Mouse (Mus musculus) lung, postnatal 4 days (tissue): ENCODE measurements around the gene Cdyl2.

Source experiments
- DNase-seq, 2 experiments: peaks; one replicate each; pipeline ENCODE4 v3.0.0; 2021

Gene Cdyl2

DNA sequence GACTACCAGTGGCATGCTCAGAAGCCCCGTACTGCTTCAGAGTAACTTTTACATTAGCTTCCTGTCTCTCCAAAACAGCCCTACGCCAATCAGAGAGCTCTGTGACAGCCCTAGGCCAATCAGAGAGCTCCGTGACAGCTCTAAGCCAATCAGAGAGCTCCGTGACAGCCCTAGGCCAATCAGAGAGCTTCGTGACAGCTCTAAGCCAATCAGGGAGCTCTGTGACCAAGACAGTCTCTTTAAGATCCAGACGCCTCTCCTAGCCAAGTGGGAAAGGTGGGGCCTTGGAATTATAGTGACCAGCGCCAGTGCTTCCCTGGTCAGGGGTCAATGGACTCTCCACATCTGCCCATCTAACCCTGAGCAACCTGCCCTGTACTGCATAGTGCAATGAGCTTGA is 62.2 kb downstream of the Cdyl2 start:
- no peak for DNase-seq

GRCm38 (mm10) chr8:116668977-116669376 is 63.8 kb downstream of the Cdyl2 start:
- no peak for DNase-seq

DNA sequence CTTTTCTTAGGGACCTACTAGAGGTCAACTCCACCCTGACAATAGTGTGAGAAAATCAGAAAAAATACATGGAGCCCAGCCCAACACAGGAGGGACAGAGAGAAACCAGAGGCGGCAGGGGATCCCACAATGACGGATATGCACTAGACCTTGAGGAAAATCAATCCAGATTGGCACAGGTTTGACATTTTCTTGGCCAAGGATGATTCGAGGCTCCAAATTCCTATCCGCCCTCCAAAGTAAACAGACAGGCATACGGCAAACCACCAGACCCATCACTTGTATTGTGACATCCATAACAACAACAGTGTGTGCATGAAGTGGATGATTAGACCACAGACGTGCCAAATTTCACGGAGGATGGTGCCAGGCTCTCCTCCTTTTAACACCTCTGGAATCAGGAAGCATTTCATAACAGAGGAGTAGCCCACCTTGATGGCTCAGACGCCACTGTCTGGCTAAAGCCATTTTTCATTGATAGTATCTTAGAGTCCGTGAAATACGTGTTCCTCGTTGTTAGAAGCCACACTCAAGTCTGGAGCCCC is 65.9 kb downstream of the Cdyl2 start:
- no peak for DNase-seq

DNA sequence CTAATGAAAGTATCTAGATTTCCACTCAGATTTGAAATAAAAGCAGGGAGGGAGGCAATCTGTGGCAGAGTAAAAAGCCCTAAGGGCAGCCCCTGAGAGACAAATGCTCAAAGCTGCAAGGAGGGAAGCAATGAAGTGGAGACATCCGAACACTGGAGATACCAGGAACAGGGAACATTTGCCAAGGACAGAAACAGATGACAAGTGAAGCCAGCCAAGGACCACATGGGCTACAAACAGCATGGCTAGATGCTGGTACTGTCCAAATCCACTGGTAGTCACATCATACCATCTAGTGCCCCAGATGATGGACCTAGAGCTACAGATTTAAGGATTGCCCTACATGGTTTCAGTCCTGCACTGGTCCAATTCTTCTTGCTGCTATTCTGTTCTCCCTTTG is 71.3 kb downstream of the Cdyl2 start:
- DNase-seq = no peak

GRCm38 (mm10) chr8:116656811-116657210 is 76.0 kb downstream of the Cdyl2 start:
- no peak for DNase-seq

- DNase-seq = no peak
Observed at GRCm38 (mm10) chr8:116654881-116655280, 77.9 kb downstream of the Cdyl2 start.

DNA sequence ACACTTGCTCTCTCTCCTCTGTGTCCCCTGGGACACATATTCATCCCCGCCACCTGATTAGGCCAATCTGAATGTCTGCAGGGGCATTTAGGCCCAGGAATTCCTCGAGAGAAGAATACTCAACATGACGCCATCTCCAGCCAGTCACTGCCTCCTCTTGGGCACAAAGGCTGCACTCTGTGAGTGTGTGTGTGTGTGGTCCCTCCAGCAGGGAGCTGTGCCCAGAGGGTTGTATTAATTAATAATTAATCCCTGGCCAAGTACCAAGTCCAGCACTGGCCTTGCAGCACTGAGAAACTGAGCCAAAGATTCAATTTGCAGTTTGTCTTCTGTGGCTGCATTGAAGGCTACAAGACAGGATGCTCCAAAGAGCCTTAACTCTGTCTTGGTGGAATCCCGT is 79.8 kb downstream of the Cdyl2 start:
- no peak for DNase-seq

DNA sequence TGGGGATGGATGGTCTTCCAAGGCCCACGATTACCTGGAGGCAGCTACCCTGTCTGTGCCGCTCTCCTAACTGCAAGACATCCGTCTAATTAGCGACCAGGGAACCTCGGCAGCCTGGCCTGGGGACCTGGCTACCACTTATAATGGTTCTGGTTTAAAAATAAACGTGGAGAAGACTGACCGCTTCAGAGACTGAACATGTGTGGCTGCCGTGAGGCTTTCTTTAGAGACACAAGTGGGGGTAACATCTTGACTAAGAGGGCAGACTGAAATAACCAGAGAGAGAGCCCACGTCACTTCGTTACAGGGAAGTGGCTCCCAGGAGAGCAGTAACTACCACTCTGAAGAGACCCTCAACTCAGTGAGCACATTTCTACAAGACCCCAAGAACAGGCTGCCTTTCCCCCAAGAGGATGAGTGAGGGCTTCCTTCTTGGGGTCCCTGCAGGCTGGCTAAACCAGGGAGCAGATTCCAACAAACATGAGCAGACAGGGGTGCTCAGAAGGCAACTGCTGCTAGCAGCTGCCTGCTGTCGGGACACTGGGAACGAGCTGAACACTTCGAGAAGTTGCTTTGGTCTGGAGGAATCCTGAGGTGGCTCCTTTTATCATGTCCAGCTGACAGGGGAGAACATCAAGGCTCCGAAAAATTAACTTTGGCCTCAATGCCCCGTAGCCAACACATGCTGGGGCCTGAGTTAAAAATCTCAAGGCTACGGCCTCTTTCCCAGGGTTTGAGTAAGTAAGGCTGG is 82.6 kb downstream of the Cdyl2 start:
- DNase-seq = no peak

GRCm38 (mm10) chr8:116645376-116645775 is 87.4 kb downstream of the Cdyl2 start:
- DNase-seq = no peak

DNA sequence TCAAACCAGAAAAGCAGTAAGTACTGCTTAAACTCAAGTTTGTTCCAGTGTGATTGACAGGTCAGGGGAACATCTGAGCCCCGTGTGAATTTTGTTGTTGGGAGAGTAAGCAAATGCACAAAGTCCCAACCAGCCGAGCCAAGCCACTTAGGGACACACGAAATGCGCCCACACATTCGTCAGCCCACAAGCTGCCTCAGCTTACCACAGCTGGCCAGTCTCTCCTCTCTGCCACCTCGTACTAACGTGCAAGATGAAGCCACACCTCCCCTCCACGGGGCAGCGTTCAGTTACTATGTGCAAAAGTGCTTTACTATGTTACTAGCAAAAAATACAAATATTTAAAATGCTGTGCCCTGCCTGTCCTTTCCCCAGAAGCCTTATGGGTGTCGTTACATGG is 91.9 kb downstream of the Cdyl2 start:
- no peak for DNase-seq

GRCm38 (mm10) chr8:116637998-116638397 is 94.8 kb downstream of the Cdyl2 start:
- no peak for DNase-seq

- DNase-seq = no peak
Observed at GRCm38 (mm10) chr8:116637193-116637592, 95.6 kb downstream of the Cdyl2 start.

- DNase-seq = no peak
Observed at GRCm38 (mm10) chr8:116636396-116636795, 96.4 kb downstream of the Cdyl2 start.

DNA sequence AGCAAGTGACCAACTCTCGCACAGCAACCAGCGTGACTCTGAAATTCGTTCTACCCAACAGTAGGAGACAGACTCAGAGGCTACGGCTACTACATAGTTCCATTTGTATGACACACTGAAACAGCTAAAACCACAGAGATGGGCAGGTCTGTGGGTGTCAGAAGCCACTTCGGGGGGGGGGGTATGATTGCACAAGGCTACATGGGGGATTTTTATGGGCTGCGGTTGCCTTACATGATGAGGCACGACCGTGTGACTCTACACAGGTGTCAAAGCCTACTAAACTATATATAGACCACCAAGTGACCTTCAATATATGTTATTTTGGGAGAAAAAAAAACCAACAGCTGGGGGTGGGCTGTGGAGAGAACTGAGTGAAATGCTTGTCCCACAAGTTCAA is 96.8 kb downstream of the Cdyl2 start:
- no peak for DNase-seq

DNA sequence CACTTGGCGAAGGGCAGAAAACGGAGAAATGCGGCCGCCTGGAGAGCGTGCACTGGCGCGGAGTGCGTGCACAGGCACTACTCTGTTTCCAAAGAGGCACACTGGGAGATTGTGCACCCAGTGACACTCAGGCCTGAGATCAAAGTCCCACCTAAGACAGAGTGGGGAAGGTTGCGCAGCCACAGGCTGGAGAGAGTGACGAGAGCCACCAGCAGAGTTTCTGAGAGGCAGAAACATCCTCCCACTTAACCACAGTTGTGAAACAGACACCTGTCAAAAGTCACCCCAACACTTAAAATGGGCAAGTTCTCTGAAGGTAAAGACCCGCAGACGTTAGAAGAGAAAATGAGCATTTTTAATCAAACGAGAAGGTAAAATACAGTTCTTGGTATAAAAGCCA is 97.5 kb downstream of the Cdyl2 start:
- no peak for DNase-seq

GRCm38 (mm10) chr8:116634436-116634835 is 98.4 kb downstream of the Cdyl2 start:
- DNase-seq = no peak

GRCm38 (mm10) chr8:116633470-116634150 is 99.2 kb downstream of the Cdyl2 start:
- DNase-seq = no peak

DNA sequence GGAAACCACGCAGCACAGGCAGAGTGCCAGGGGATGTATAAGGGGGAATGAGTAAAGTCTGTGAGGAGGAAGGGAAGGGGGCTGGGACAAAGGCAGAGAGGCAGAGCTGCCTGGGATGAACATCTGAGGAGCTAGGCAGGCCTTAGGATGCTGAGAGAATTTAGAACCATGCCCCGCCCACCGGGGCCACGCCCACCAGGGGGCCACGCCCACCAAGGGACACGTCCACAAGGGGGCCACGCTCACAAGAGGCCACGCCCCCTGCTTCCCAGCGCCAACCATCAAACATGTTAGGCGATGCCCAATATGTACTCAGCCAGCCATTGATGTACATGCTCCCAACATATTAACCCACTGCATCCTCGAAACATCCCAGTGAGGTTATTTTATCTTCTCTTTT is 102.7 kb downstream of the Cdyl2 start:
- no peak for DNase-seq

- DNase-seq = no peak
Observed at GRCm38 (mm10) chr8:116628975-116629374, 103.8 kb downstream of the Cdyl2 start.

- DNase-seq = no peak
Observed at GRCm38 (mm10) chr8:116627854-116628479, 104.8 kb downstream of the Cdyl2 start.

GRCm38 (mm10) chr8:116623591-116623990 is 109.2 kb downstream of the Cdyl2 start:
- DNase-seq = no peak

DNA sequence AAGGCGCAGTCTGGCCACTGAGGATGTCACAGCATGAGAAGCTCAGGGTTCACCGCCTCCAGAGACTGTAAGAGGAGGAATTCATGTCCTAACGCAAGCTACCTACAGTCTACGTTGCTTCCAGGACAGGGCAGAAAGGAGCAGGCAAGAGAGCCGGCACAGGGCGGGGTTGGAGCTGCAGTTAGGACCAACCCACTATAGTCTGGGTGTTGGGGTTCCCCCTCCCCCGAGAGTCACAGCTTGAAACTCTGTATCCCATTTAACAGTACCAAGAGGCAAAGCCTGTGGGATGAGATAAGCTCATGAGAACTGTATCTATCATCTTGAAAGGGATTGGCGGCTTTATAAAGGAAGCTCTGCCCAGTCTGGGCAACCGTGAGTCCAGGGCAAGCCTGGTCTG is 110.5 kb downstream of the Cdyl2 start:
- no peak for DNase-seq

DNA sequence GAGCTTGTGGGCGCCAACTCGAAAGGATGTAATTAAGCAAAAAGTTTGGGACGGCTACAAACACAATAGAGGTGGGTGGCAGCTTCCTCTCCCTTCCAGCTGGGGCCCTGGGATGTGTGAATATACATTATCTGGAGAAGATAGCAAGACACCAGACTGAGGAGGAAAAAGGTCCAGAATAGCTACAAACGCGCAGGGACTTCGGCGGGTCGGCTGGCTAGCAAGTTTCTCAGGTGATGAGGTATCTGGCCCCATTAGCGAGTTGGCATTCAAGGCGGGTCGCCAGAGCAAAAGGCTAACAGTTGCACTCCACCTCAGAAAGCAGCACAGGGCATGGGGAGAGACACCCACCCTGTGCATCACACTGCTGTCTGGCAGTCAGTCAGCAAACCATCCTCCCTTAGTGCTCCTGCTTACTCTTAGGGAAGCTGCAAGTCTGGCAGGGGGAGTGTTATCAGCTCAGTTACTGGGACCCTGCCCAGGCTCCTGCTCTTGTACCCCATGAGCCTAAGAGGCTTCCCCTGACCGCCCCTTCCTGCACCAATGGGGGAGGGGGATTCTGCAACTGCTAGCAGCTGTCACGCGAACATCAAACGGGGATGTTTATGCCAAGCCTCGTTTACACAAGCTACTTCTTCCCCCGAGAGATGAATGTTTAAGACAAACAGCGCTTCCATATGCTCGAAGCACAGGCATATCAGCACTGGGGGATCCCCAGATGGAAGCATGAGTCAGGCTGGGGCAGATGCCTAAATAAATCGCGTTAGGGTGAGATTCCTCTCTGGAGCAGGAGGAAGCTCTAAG is 111.4 kb downstream of the Cdyl2 start:
- peak; percentile 17 to 39 for DNase-seq
